Mouse (Mus musculus): ENCODE measurements at regions not wholly inside any gene's neighbourhood (a gene's known extent, or its start where the extent isn't known, plus 50 kb on each side); places are given as distances from the start of the nearest gene placed in this dataset.

- H3K36me3 ChIP-seq (ENCODE audit: control insufficient read depth, insufficient read depth, low read length): no peaks in the 10 kb centered on the region
- 92% methylated on average over 5 of the region's 5 CpGs for WGBS
- no peaks in the 10 kb centered on the region for H3K4me1 ChIP-seq (replicated peaks; ENCODE audit: control insufficient read depth, insufficient read depth, low read length)
- no peaks in the 10 kb centered on the region for H3K27me3 ChIP-seq (ENCODE audit: control insufficient read depth, insufficient read depth, low read length)
- H3K4me3 ChIP-seq (ENCODE audit: control insufficient read depth, insufficient read depth, low read length): no peak overlapping the region
- no peak overlapping the region for H3K27ac ChIP-seq (ENCODE audit: control insufficient read depth, insufficient read depth, low read length)
- no peak for DNase-seq
- TF ChIP-seq POLR2A (IDR thresholded peaks at IDR 0.05; ENCODE audit: control insufficient read depth, extremely low read depth, insufficient read depth, low read length, poor library complexity): no peak
- TF ChIP-seq CTCF (IDR thresholded peaks at IDR 0.05; ENCODE audit: borderline replicate concordance, control insufficient read depth, extremely low read depth, insufficient read depth, low read length, poor library complexity): no peak
These were observed 290.8 kb upstream of the Alcam start for GRCm38 (mm10) chr16:52744720-52745119.

GRCm38 (mm10) chr16:52742166-52742565 is 288.3 kb upstream of the Alcam start:
- Histone ChIP-seq H3K4me3 (ENCODE audit: control insufficient read depth, insufficient read depth, low read length) (no peak overlapping the region), H3K4me1 (replicated peaks; ENCODE audit: control insufficient read depth, insufficient read depth, low read length) (no peaks in the 10 kb centered on the region), H3K36me3 (ENCODE audit: control insufficient read depth, insufficient read depth, low read length) (no peaks in the 10 kb centered on the region), H3K27ac (ENCODE audit: control insufficient read depth, insufficient read depth, low read length) (no peak overlapping the region), H3K27me3 (ENCODE audit: control insufficient read depth, insufficient read depth, low read length) (no peaks in the 10 kb centered on the region)
- WGBS: 90% methylated on average over 3 of the region's 3 CpGs
- DNase-seq: no peak
- TF ChIP-seq CTCF (IDR thresholded peaks at IDR 0.05; ENCODE audit: borderline replicate concordance, control insufficient read depth, extremely low read depth, insufficient read depth, low read length, poor library complexity): no peak
- no peak for TF ChIP-seq POLR2A (IDR thresholded peaks at IDR 0.05; ENCODE audit: control insufficient read depth, extremely low read depth, insufficient read depth, low read length, poor library complexity)

- no peaks in the 10 kb centered on the region for H3K36me3 ChIP-seq (ENCODE audit: control insufficient read depth, insufficient read depth, low read length)
- no peak overlapping the region for H3K4me3 ChIP-seq (ENCODE audit: control insufficient read depth, insufficient read depth, low read length)
- no peak for DNase-seq
- no peak for TF ChIP-seq CTCF (IDR thresholded peaks at IDR 0.05; ENCODE audit: borderline replicate concordance, control insufficient read depth, extremely low read depth, insufficient read depth, low read length, poor library complexity)
- no peak for TF ChIP-seq POLR2A (IDR thresholded peaks at IDR 0.05; ENCODE audit: control insufficient read depth, extremely low read depth, insufficient read depth, low read length, poor library complexity)
- H3K4me1 ChIP-seq (replicated peaks; ENCODE audit: control insufficient read depth, insufficient read depth, low read length): no peaks in the 10 kb centered on the region
- no peaks in the 10 kb centered on the region for H3K27me3 ChIP-seq (ENCODE audit: control insufficient read depth, insufficient read depth, low read length)
- no peak overlapping the region for H3K27ac ChIP-seq (ENCODE audit: control insufficient read depth, insufficient read depth, low read length)
- WGBS: 95% methylated on average over 3 of the region's 3 CpGs
These were observed 272.4 kb upstream of the Alcam start for GRCm38 (mm10) chr16:52726120-52726844.

- H3K4me3 ChIP-seq (ENCODE audit: control insufficient read depth, insufficient read depth, low read length): no peak overlapping the region
- no peak for TF ChIP-seq POLR2A (IDR thresholded peaks at IDR 0.05; ENCODE audit: control insufficient read depth, extremely low read depth, insufficient read depth, low read length, poor library complexity)
- TF ChIP-seq CTCF (IDR thresholded peaks at IDR 0.05; ENCODE audit: borderline replicate concordance, control insufficient read depth, extremely low read depth, insufficient read depth, low read length, poor library complexity): no peak
- WGBS: 90% methylated on average over 1 of the region's 1 CpGs
- H3K27ac ChIP-seq (ENCODE audit: control insufficient read depth, insufficient read depth, low read length): no peak overlapping the region
- no peak for DNase-seq
- no peaks in the 10 kb centered on the region for H3K4me1 ChIP-seq (replicated peaks; ENCODE audit: control insufficient read depth, insufficient read depth, low read length)
- no peaks in the 10 kb centered on the region for H3K27me3 ChIP-seq (ENCODE audit: control insufficient read depth, insufficient read depth, low read length)
- H3K36me3 ChIP-seq (ENCODE audit: control insufficient read depth, insufficient read depth, low read length): no peaks in the 10 kb centered on the region
These were observed 264.5 kb upstream of the Alcam start for GRCm38 (mm10) chr16:52718231-52718932.

- no peaks in the 10 kb centered on the region for H3K36me3 ChIP-seq (ENCODE audit: control insufficient read depth, insufficient read depth, low read length)
These were observed 236.4 kb upstream of the Alcam start for GRCm38 (mm10) chr16:52690272-52690671.

GRCm38 (mm10) chr16:52654825-52655224 is 201.0 kb upstream of the Alcam start:
- Histone ChIP-seq H3K4me3 (ENCODE audit: control insufficient read depth, insufficient read depth, low read length) (no peak overlapping the region), H3K27me3 (ENCODE audit: control insufficient read depth, insufficient read depth, low read length) (no peaks in the 10 kb centered on the region), H3K27ac (ENCODE audit: control insufficient read depth, insufficient read depth, low read length) (no peak overlapping the region), H3K36me3 (ENCODE audit: control insufficient read depth, insufficient read depth, low read length) (no peaks in the 10 kb centered on the region), H3K4me1 (replicated peaks; ENCODE audit: control insufficient read depth, insufficient read depth, low read length) (no peaks in the 10 kb centered on the region)
- no peak for TF ChIP-seq POLR2A (IDR thresholded peaks at IDR 0.05; ENCODE audit: control insufficient read depth, extremely low read depth, insufficient read depth, low read length, poor library complexity)
- TF ChIP-seq CTCF (IDR thresholded peaks at IDR 0.05; ENCODE audit: borderline replicate concordance, control insufficient read depth, extremely low read depth, insufficient read depth, low read length, poor library complexity): no peak
- DNase-seq: no peak

More at GRCm38 (mm10) chr16:52690272-52690671, 236.4 kb upstream of the Alcam start:
- Histone ChIP-seq H3K27ac (ENCODE audit: control insufficient read depth, insufficient read depth, low read length) (no peak overlapping the region), H3K4me1 (replicated peaks; ENCODE audit: control insufficient read depth, insufficient read depth, low read length) (no peaks in the 10 kb centered on the region), H3K27me3 (ENCODE audit: control insufficient read depth, insufficient read depth, low read length) (no peaks in the 10 kb centered on the region), H3K4me3 (ENCODE audit: control insufficient read depth, insufficient read depth, low read length) (no peak overlapping the region)
- 87% methylated on average over 1 of the region's 1 CpGs for WGBS
- TF ChIP-seq CTCF (IDR thresholded peaks at IDR 0.05; ENCODE audit: borderline replicate concordance, control insufficient read depth, extremely low read depth, insufficient read depth, low read length, poor library complexity): no peak
- TF ChIP-seq POLR2A (IDR thresholded peaks at IDR 0.05; ENCODE audit: control insufficient read depth, extremely low read depth, insufficient read depth, low read length, poor library complexity): no peak
- no peak for DNase-seq
